Mouse (Mus musculus) MN1 (cell line): ENCODE results near the gene Ms4a6c.
"Not testable (repeated sequence)": the region's sequence is repeated elsewhere in the genome, so short reads cannot be mapped to it uniquely, and the experiment has no call there.

ENCODE experiments used
- DNase-seq: peaks from one replicate; pipeline ENCODE4 v3.0.0-alpha.2; 2016; ENCODE audit warnings: low spot score

Ms4a6c gene

GRCm38 (mm10) chr19:11469215-11469614 lies at the start of gene Ms4a6c:
Gene Ms4a6c, plus strand, starts transcription at chr19:11469366.
- not testable (repeated sequence) for DNase-seq

- not testable (repeated sequence) for DNase-seq
These were observed 38.0 kb upstream of the Ms4a6c start for GRCm38 (mm10) chr19:11431209-11431608.

- DNase-seq, result no peak
These were observed 33.9 kb upstream of the Ms4a6c start for GRCm38 (mm10) chr19:11435058-11435834.

GRCm38 (mm10) chr19:11443338-11443737 lies 25.8 kb upstream of the Ms4a6c start, which contains the start of gene Ms4a4b:
Gene Ms4a4b, plus strand, starts transcription at chr19:11443553.
- DNase-seq, result no peak

- no peak for DNase-seq
These were observed 25.2 kb upstream of the Ms4a6c start for GRCm38 (mm10) chr19:11443964-11444363.

GRCm38 (mm10) chr19:11447238-11447637 lies 21.9 kb upstream of the Ms4a6c start:
- DNase-seq, result no peak

- DNase-seq, result not testable (repeated sequence)
These were observed 10.1 kb upstream of the Ms4a6c start for GRCm38 (mm10) chr19:11459041-11459440.

- DNase-seq, result not testable (repeated sequence)
These were observed 4.4 kb upstream of the Ms4a6c start for GRCm38 (mm10) chr19:11464795-11465194.

GRCm38 (mm10) chr19:11466471-11466870 lies 2.7 kb upstream of the Ms4a6c start:
- DNase-seq, result no peak

- DNase-seq, result not testable (repeated sequence)
These were observed 805 bp upstream of the Ms4a6c start for GRCm38 (mm10) chr19:11468361-11468760.

- no peak for DNase-seq
These were observed 10.5 kb downstream of the Ms4a6c start for GRCm38 (mm10) chr19:11479714-11480113.

GRCm38 (mm10) chr19:11482684-11483083 lies 13.5 kb downstream of the Ms4a6c start:
- no peak for DNase-seq

GRCm38 (mm10) chr19:11483941-11484340 lies 14.8 kb downstream of the Ms4a6c start:
- DNase-seq, result no peak

GRCm38 (mm10) chr19:11484388-11484787 lies 15.2 kb downstream of the Ms4a6c start:
- no peak for DNase-seq

- no peak for DNase-seq
These were observed 16.1 kb downstream of the Ms4a6c start for GRCm38 (mm10) chr19:11485266-11485665.

GRCm38 (mm10) chr19:11485746-11486145 lies 16.6 kb downstream of the Ms4a6c start, which contains the start of gene Gm8369:
Gene Gm8369, plus strand, starts transcription at chr19:11485938.
- DNase-seq, result no peak

GRCm38 (mm10) chr19:11486599-11486998 lies 17.4 kb downstream of the Ms4a6c start:
- no peak for DNase-seq

GRCm38 (mm10) chr19:11491406-11492189 lies 22.4 kb downstream of the Ms4a6c start:
- DNase-seq, result no peak

GRCm38 (mm10) chr19:11492671-11493070 lies 23.5 kb downstream of the Ms4a6c start:
- DNase-seq, result no peak

GRCm38 (mm10) chr19:11494519-11494918 lies 25.4 kb downstream of the Ms4a6c start:
- DNase-seq, result no peak

- DNase-seq, result no peak
These were observed 27.2 kb downstream of the Ms4a6c start for GRCm38 (mm10) chr19:11496361-11496760.

GRCm38 (mm10) chr19:11497300-11497699 lies 28.1 kb downstream of the Ms4a6c start:
- not testable (repeated sequence) for DNase-seq

GRCm38 (mm10) chr19:11500796-11501195 lies 31.6 kb downstream of the Ms4a6c start:
- DNase-seq, result no peak
